Mouse (Mus musculus): ENCODE measurements around the gene Nme7.

The Nme7 gene

DNA sequence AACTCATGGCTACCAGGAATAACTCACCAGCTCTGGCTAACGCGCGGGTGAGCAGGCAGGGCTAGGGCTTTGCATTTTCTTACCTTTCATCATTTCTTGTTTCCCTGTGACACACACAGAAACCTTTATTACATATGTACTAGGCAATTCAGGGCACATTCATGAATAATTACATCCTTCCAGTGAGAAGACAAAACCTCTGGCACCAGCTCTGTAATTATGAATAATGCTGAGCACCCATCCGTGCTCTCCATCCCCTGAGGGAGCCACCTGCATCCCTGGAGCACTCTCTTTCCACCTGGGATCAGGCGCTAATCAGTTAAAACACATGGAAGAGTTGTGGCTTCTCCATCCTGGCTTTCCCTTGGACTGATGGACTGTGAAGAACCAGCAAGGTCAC is at the start of gene Nme7:
Gene Nme7, plus strand, starts transcription at position 301 of the 400 bp plus-strand sequence.
- in situ Hi-C loops (cut with MboI, MseI), result no loop called here

GRCm38 (mm10) chr1:164254836-164255235 is 49.1 kb upstream of the Nme7 start:
- in situ Hi-C loops (cut with MboI, MseI), result loop anchor here (5.0 kb wide), 1 partner anchor 1442 kb away; no protein-coding TSS in a partner anchor

- in situ Hi-C loops (cut with MboI, MseI), result no loop called here
These were observed 43.5 kb upstream of the Nme7 start for GRCm38 (mm10) chr1:164260171-164261028.

- in situ Hi-C loops (cut with MboI, MseI), result no loop called here
These were observed 42.4 kb upstream of the Nme7 start for GRCm38 (mm10) chr1:164261553-164261952.

DNA sequence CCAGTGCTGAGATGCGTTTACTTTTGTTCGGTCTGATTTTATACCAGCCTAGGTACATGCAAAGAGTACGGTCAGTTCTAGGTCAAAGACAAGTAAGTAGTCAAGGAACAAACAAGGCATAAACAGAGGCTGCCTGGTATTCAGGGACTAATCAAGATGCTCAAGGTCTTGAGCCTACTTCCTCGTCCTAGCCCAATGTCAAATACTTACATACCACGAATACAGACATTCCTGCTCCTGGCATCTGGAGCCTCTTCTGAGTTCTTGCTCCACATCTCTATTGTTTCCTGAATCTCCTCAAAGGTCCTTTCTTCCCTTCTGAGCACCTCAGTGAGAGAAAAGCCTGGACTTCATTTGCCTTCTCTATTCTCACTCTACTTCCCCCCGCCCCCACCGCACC is 33.0 kb upstream of the Nme7 start:
- in situ Hi-C loops (cut with MboI, MseI), result no loop called here

GRCm38 (mm10) chr1:164273659-164274058 is 30.3 kb upstream of the Nme7 start:
- in situ Hi-C loops (cut with MboI, MseI), result no loop called here

- in situ Hi-C loops (cut with MboI, MseI), result no loop called here
These were observed 28.4 kb upstream of the Nme7 start, which contains the start of gene Ccdc181 for GRCm38 (mm10) chr1:164275455-164275954. Ccdc181 (plus strand) TSS chr1:164275585.

DNA sequence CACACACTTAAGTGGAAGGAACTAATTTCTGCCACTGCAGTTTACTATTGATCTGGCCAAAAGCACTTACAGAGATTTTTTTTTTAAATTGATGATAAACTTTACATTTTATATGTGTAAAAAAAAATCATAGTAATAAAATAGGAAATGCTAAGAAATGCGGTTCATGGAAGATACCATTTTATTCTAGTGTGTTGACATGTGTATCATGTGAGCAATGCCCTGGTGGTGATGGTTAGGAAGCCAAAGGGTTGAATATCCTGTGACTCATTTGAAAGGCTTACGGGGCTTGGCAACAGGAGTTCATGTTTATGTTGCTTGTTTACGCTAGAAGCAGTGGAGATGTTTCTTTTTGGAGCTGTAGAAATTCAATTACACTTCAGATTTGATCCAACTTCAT is 27.4 kb upstream of the Nme7 start:
- in situ Hi-C loops (cut with MboI, MseI), result no loop called here

GRCm38 (mm10) chr1:164279332-164279731 is 24.6 kb upstream of the Nme7 start:
- in situ Hi-C loops (cut with MboI, MseI), result no loop called here

DNA sequence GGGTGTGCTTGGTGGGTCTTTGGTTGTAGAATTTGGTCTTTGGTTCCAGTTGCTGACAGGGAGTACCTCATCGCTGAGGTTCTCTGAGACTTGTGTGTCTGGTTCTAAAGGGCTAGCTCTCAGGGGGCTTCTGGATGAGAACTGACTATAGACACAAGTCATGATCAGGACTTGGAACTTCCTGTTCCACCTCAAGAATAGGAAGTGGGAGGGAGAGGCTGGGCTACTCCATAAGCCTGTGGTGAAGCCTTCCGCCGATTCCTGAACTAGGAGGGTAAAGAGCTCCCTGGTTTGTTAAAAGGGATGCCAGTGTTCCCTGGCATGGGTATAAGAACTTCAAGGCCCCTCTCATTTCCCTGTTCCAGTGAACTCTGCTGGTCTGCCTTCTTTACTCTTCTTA is 19.9 kb upstream of the Nme7 start:
- in situ Hi-C loops (cut with MboI, MseI), result no loop called here

DNA sequence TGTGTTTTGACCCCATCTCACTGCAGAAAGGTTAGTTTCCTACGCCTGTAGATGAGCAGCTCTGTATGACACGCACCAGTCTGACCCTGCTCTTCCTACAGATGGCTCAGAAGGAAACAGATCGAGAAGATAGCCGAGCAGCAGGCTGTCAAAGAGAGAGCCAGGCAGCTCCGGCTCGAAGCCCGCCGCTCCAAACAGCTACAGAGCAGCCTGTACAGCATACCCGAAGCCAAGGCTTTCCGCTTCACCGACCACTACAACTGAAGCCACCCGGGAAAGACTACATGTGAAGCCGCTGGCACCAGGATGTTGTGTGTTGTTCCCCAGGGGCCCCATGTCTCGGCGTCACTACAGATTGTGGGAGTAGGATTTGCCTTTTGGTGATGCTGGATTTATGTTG is 16.5 kb upstream of the Nme7 start:
- in situ Hi-C loops (cut with MboI, MseI), result no loop called here

- in situ Hi-C loops (cut with MboI, MseI), result no loop called here
These were observed 11.9 kb upstream of the Nme7 start for GRCm38 (mm10) chr1:164292040-164292439.

GRCm38 (mm10) chr1:164294071-164294470 is 9.8 kb upstream of the Nme7 start:
- in situ Hi-C loops (cut with MboI, MseI), result no loop called here

- in situ Hi-C loops (cut with MboI, MseI), result no loop called here
These were observed 7.4 kb upstream of the Nme7 start for GRCm38 (mm10) chr1:164296473-164296872.

DNA sequence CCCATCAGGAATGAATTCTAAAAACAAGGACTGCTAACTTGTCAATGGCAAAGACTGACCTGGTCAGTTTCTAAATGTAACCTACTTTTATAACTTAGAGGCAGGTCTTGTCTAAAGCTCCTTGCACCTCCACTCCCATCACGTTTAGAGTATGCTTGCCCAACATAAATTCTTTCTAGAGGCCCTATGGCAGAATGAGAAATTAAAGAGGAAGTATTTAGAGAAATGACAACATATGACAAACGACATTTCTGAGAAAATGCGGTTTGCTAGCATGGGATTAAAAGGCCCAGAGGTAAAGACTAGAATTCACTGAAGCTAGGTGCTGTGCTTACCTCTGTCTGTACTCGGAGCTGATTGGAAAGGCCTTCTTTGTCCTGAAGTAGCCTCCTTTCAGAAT is 2.0 kb upstream of the Nme7 start:
- in situ Hi-C loops (cut with MboI, MseI), result no loop called here

DNA sequence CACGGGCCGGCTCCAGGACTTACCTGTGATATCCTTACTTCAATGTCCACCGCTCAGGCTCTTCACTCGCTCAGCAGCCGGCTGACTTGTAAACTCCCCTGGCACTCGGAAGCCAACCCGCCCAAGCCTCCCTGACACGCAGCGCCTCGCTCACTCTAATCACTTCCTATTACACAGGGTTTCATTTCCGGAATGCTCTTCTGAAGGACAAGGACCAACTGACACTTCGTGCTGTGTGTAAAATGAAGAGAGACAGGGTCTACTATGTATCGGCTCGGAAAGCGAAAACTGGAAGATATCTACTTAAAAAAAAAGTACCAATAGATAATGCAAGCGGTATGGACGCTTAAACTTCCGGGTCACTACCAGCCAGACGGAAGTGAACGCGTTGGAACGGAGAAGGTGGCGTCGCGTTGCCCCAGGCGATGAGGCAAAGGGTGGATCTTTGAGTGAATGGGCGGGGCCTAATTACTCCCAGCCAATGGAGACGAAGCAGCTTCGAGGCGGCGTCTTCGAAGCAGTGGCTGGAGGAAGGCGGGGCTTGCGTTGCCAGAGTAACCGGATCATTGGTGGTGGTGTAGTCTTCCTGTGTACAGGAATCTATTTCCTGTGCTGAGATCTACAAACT is 3.3 kb downstream of the Nme7 start, which contains the start of gene Blzf1:
Gene Blzf1, minus strand, starts transcription at position 366 of the 628 bp plus-strand sequence.
- in situ Hi-C loops (cut with MboI, MseI), result no loop called here

- in situ Hi-C loops (cut with MboI, MseI), result no loop called here
These were observed 4.0 kb downstream of the Nme7 start for GRCm38 (mm10) chr1:164307922-164308321.

- in situ Hi-C loops (cut with MboI, MseI), result no loop called here
These were observed 10.2 kb downstream of the Nme7 start for GRCm38 (mm10) chr1:164314085-164314484.

DNA sequence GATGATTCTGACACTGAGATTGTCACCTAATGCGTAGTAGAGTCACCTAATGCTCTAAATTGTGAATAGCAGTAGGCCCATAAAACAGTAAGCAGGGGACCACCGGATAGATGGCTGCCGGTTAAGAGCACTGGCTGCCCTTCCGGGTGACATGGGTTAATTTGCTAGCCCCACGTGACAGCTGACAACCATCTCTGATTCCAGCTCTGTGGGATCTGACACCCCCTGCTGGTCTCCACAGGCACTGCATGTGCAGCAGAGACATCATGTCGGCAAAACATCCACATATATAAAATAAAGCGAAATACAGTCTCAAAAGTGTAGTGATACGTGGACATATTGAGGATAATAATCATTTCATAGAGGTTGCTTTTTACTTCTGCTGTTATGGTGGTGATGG is 11.3 kb downstream of the Nme7 start:
- in situ Hi-C loops (cut with MboI, MseI), result loop anchor here (5.0 kb wide), 1 partner anchor 812 kb away; no protein-coding TSS in a partner anchor

DNA sequence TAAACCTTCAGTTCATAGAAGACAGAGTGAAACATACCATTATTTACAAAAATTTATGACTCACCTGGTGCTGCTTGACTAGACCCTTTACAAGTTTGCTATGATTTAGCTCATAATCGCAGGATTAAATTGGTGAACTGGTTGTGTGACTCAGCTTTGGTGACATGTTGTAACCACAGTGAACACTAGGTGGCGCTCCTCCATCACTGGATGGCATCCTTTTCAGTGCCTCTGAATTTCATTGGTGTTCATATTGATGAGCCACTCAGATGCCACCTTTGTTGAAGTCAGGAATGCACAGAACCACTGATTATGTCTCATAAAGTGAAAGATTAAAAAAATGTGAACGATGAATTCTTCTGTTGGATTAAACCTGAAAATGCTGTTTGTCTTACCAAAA is 12.8 kb downstream of the Nme7 start:
- in situ Hi-C loops (cut with MboI, MseI), result loop anchor here (5.0 kb wide), 1 partner anchor 811 kb away; no protein-coding TSS in a partner anchor

- in situ Hi-C loops (cut with MboI, MseI), result loop anchor here (5.0 kb wide), 1 partner anchor 810 kb away; no protein-coding TSS in a partner anchor
These were observed 13.3 kb downstream of the Nme7 start for GRCm38 (mm10) chr1:164317261-164317660.

GRCm38 (mm10) chr1:164318474-164318873 is 14.6 kb downstream of the Nme7 start:
- in situ Hi-C loops (cut with MboI, MseI), result loop anchor here (5.0 kb wide), 1 partner anchor 809 kb away; no protein-coding TSS in a partner anchor

Data from regulatory T cell (primary cell).